Mouse (Mus musculus) forebrain, postnatal 0 days (tissue): ENCODE data around the gene Ift122. TPM values are rescaled to one million over a fixed set of nuclear protein-coding genes. Genes with fewer than 3 reads are reported as not detected.
A peak's percentile ranks its signal among the peaks of the same experiment; 100 is the strongest.

ENCODE experiments used
- ATAC-seq: fragments of 200-750 bp; cut with Nextera tagmentation; 2 replicates; pipeline ENCODE4 v1.8.0; 2017; ENCODE audit warnings: mild to moderate bottlenecking, moderate library complexity
- DNase-seq: peaks from one replicate; pipeline ENCODE4 v3.0.0-alpha.2; 2015
- H3K27ac ChIP-seq: fragments of 300-500 bp; sonication (generic); 2 replicates; pipeline ENCODE4 v1.5.1; 2014; ENCODE audit warnings: low read depth, mild to moderate bottlenecking, antibody characterized with exemption, low read length, moderate library complexity, mixed read lengths
- H3K27me3 ChIP-seq: fragments of 300-500 bp; sonication (generic); 2 replicates; pipeline ENCODE4 v1.6.1; 2014; ENCODE audit warnings: mild to moderate bottlenecking, low read length, mixed read lengths; ENCODE audit not compliant: insufficient read depth
- H3K36me3 ChIP-seq: fragments of 300-500 bp; sonication (generic); 2 replicates; pipeline ENCODE4 v1.6.1; 2014; ENCODE audit warnings: mild to moderate bottlenecking, moderate library complexity; ENCODE audit not compliant: insufficient read depth
- H3K4me1 ChIP-seq: fragments of 300-500 bp; sonication (generic); 2 replicates; pipeline ENCODE4 v1.6.1; 2014; ENCODE audit warnings: antibody characterized with exemption; ENCODE audit not compliant: insufficient read depth
- H3K4me2 ChIP-seq: fragments of 300-500 bp; sonication (generic); 2 replicates; pipeline ENCODE4 v1.6.1; 2014; ENCODE audit warnings: low read depth, mild to moderate bottlenecking, moderate library complexity
- H3K4me3 ChIP-seq: fragments of 300-500 bp; sonication (generic); 2 replicates; pipeline ENCODE4 v1.5.1; 2014; ENCODE audit warnings: low read depth, low read length, mixed read lengths
- H3K9ac ChIP-seq: fragments of 300-500 bp; sonication (generic); 2 replicates; pipeline ENCODE4 v1.6.1; 2014; ENCODE audit warnings: mild to moderate bottlenecking
- H3K9me3 ChIP-seq: fragments of 300-500 bp; sonication (generic); 2 replicates; pipeline ENCODE4 v1.6.1; 2016; ENCODE audit warnings: low read length
- CTCF ChIP-seq: sonication (generic); IDR thresholded peaks from 2 replicates; pipeline ENCODE4 v1.5.1; 2016; ENCODE audit warnings: antibody characterized with exemption, control low read depth, low read depth
- WGBS: fragments of 180-500 bp; shearing (Covaris S2); extraction: QIAGEN DNeasy Blood & Tissue Kit; methylation state at CpG from one replicate; pipeline ENCODE4 v1.1.7; 2014; 5-methylcytosine and 5-hydroxymethylcytosine counted together
- polyA plus RNA-seq: library from polyadenylated mRNA; unstranded; fragments of >200 nt; fragmentation: Nextera tagmentation; extraction: Ambion mirVana; gene quantifications from 2 replicates; pipeline ENCODE4 v1.2.1, GENCODE M21; 2015
- total RNA-seq: library from RNA; depleted of rRNA; stranded (reverse); fragments of >200 nt; gene quantifications from 2 replicates; pipeline ENCODE4 v1.2.3, GENCODE M21; 2014

Ift122 gene
- total and polyA plus RNA-seq, 2 experiments from 2014 or later = 25.6 to 32.6 TPM

DNA sequence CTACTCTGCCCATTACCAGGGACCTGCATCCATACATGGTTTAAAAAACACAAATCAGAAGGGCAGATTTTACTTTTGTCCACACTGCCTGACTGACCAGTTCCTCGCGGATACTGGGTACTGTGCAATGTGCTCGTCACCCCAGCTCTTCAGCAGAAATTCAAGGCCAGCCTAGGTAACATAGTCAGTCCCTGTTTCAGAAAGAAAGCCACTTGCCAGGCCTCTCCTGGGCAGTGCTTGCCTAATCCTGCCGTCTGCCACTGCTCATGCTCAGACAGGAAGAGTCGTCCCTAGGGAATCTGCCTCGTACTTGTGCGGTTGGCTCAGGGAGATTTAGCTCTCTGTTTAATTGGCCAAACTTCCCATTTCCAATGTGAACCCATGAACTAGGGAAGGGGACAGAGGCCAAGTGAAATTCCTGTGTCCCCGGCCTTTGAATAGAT is 48.2 kb downstream of the Ift122 start:
- DNase-seq = no peak

DNA sequence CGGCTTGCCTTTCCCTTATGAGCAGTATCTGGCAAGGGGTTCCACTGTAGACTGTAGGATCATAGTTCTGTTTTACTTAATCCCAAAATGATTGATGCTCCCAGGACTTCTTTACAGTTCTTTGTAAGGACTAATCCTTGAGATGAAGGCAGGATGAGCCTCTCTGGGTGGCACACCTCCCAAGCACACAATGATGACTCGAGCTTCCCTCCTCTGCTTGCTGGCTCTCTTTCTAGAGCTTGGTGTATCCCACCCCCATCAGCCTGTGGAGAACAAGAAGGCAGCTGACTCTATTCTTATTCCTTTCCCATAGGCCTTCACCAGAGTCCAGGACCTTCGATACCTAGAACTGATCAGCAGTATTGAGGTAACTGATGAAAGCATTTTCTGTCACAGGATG is 49.3 kb downstream of the Ift122 start:
- Histone ChIP-seq H3K9ac (no peak overlapping the region), H3K9me3 (no peaks in the 10 kb centered on the region), H3K4me3 (no peak overlapping the region), H3K4me1 (0 out of 2 replicates have a peak, but pooled peaks cover 4% of the 10 kb centered on the region), H3K27me3 (no peaks in the 10 kb centered on the region), H3K27ac (no peak overlapping the region), H3K36me3 (peaks cover 18% of the 10 kb centered on the region), H3K4me2 (no peak overlapping the region)
- no peak for DNase-seq
- no peak for ATAC-seq
- 60% methylated on average over 3 of the region's 3 CpGs for WGBS
- TF ChIP-seq CTCF = no peak

More for the DNA sequence above, 48.2 kb downstream of the Ift122 start:
- Histone ChIP-seq H3K27me3 (no peaks in the 10 kb centered on the region), H3K36me3 (peaks cover 13% of the 10 kb centered on the region), H3K9me3 (no peaks in the 10 kb centered on the region), H3K4me1 (0 out of 2 replicates have a peak, but pooled peaks cover 4% of the 10 kb centered on the region), H3K4me3 (no peak overlapping the region), H3K27ac (no peak overlapping the region), H3K9ac (no peak overlapping the region), H3K4me2 (no peak overlapping the region)
- TF ChIP-seq CTCF = no peak
- WGBS = 79% methylated on average over 8 of the region's 8 CpGs
- ATAC-seq = no peak

GRCm38 (mm10) chr6:115905568-115905967 is 52.3 kb downstream of the Ift122 start:
- no peak for ATAC-seq
- no peak for TF ChIP-seq CTCF
- no peak overlapping the region for H3K27ac ChIP-seq
- H3K27me3 ChIP-seq = no peaks in the 10 kb centered on the region
- no peak overlapping the region for H3K4me2 ChIP-seq
- H3K9me3 ChIP-seq = no peaks in the 10 kb centered on the region
- peaks cover 4% of the 10 kb centered on the region; the same call in 1 of the 2 replicates for H3K4me1 ChIP-seq
- peaks cover 19% of the 10 kb centered on the region for H3K36me3 ChIP-seq
- H3K9ac ChIP-seq = no peak overlapping the region
- DNase-seq = no peak
- H3K4me3 ChIP-seq = no peak overlapping the region
- 93% methylated on average over 6 of the region's 6 CpGs for WGBS

GRCm38 (mm10) chr6:115906455-115906854 is 53.2 kb downstream of the Ift122 start:
- Histone ChIP-seq H3K27ac (no peak overlapping the region), H3K4me2 (no peak overlapping the region), H3K27me3 (no peaks in the 10 kb centered on the region), H3K4me1 (peaks cover 4% of the 10 kb centered on the region; the same call in 1 of the 2 replicates), H3K9ac (no peak overlapping the region), H3K36me3 (peaks cover 19% of the 10 kb centered on the region), H3K9me3 (no peaks in the 10 kb centered on the region), H3K4me3 (no peak overlapping the region)
- ATAC-seq (no peak), DNase-seq (no peak)
- TF ChIP-seq CTCF = no peak
- WGBS = 90% methylated on average over 1 of the region's 1 CpGs

- WGBS = 83% methylated on average over 2 of the region's 2 CpGs
- Histone ChIP-seq H3K9me3 (no peaks in the 10 kb centered on the region), H3K4me1 (peaks cover 4% of the 10 kb centered on the region; the same call in 1 of the 2 replicates), H3K9ac (no peak overlapping the region), H3K27me3 (no peaks in the 10 kb centered on the region), H3K36me3 (peaks cover 19% of the 10 kb centered on the region), H3K4me3 (no peak overlapping the region), H3K27ac (no peak overlapping the region), H3K4me2 (no peak overlapping the region)
- ATAC-seq = no peak
- TF ChIP-seq CTCF = no peak
- DNase-seq = no peak
Measured at GRCm38 (mm10) chr6:115906871-115907270, 53.6 kb downstream of the Ift122 start.

- Histone ChIP-seq H3K27me3 (no peaks in the 10 kb centered on the region), H3K4me3 (no peak overlapping the region), H3K4me2 (no peak overlapping the region), H3K9ac (no peak overlapping the region), H3K27ac (no peak overlapping the region), H3K4me1 (peaks cover 3% of the 10 kb centered on the region), H3K36me3 (peaks cover 19% of the 10 kb centered on the region), H3K9me3 (no peaks in the 10 kb centered on the region)
- no peak for ATAC-seq
- TF ChIP-seq CTCF = no peak
- DNase-seq = no peak
- 46% methylated on average over 6 of the region's 6 CpGs for WGBS
Measured at GRCm38 (mm10) chr6:115908421-115908982, 55.2 kb downstream of the Ift122 start.

- no peak for TF ChIP-seq CTCF
- Histone ChIP-seq H3K36me3 (peaks cover 19% of the 10 kb centered on the region), H3K4me2 (no peak overlapping the region), H3K4me1 (peaks cover 7% of the 10 kb centered on the region), H3K27me3 (no peaks in the 10 kb centered on the region), H3K9ac (no peak overlapping the region), H3K9me3 (no peaks in the 10 kb centered on the region), H3K27ac (peak overlapping the region; percentile 54; the same call in 1 of the 2 replicates), H3K4me3 (no peak overlapping the region)
- WGBS = 76% methylated on average over 3 of the region's 3 CpGs
- ATAC-seq = no peak; the same call in 1 of the 2 replicates
- no peak for DNase-seq
Measured at GRCm38 (mm10) chr6:115909052-115909451, 55.8 kb downstream of the Ift122 start.
